Mouse (Mus musculus) 3134 (cell line): Measurements from ENCODE around the gene Smlr1.

Experiments used
- DNase-seq: peaks from one replicate; pipeline ENCODE4 v3.0.0-alpha.2; 2011; ENCODE audit warnings: low spot score; ENCODE audit not compliant: insufficient read length; ENCODE audit errors: extremely low read depth

Smlr1 gene

GRCm38 (mm10) chr10:25503250-25503649, 32.8 kb downstream of the Smlr1 start:
- DNase-seq: no peak

GRCm38 (mm10) chr10:25499323-25500071, 36.6 kb downstream of the Smlr1 start:
- no peak for DNase-seq

- DNase-seq: no peak
These were observed 47.6 kb downstream of the Smlr1 start for GRCm38 (mm10) chr10:25488456-25488855.

- no peak for DNase-seq
These were observed 53.3 kb downstream of the Smlr1 start for GRCm38 (mm10) chr10:25482791-25483190.

- no peak for DNase-seq
These were observed 56.4 kb downstream of the Smlr1 start for GRCm38 (mm10) chr10:25479716-25480115.
